Mouse (Mus musculus) ES-E14 (cell line): ENCODE measurements at regions not wholly inside any gene's neighbourhood (a gene's known extent, or its start where the extent isn't known, plus 50 kb on each side); places are given as distances from the start of the nearest gene placed in this dataset.

Source experiments
- DNase-seq: peaks from one replicate; pipeline ENCODE4 v3.0.0-alpha.2; 2013; ENCODE audit warnings: low read depth, low spot score
- H3K27ac ChIP-seq: 2 replicates; pipeline ENCODE4 v1.5.1; 2012; ENCODE audit warnings: low read depth, mild to moderate bottlenecking, low read length, moderate library complexity, mixed read lengths; ENCODE audit not compliant: poor library complexity, insufficient read depth, severe bottlenecking
- H3K36me3 ChIP-seq: 2 replicates; pipeline ENCODE4 v1.6.1; 2012; ENCODE audit warnings: mild to moderate bottlenecking, low read length, moderate library complexity, mixed read lengths; ENCODE audit not compliant: control insufficient read depth, poor library complexity, insufficient read depth, severe bottlenecking
- H3K4me1 ChIP-seq, 2 experiments: fragments of 150-350 bp in 1 of 2; sonication (generic) in 1 of 2; 2 replicates each; pipeline ENCODE4 v1.6.1; 2012; ENCODE audit warnings: low read length in 2 of 2, mild to moderate bottlenecking in 1 of 2, mixed read lengths in 1 of 2; ENCODE audit not compliant: control insufficient read depth in 2 of 2, insufficient read depth in 2 of 2, poor library complexity in 1 of 2
- H3K4me3 ChIP-seq, 2 experiments: fragments of 150-350 bp in 1 of 2; sonication (generic) in 1 of 2; 2 replicates each; pipeline ENCODE4 v1.5.1; 2012; ENCODE audit warnings: low read length in 2 of 2, low read depth in 1 of 2, mild to moderate bottlenecking in 1 of 2, mixed read lengths in 1 of 2; ENCODE audit not compliant: insufficient read depth in 1 of 2, poor library complexity in 1 of 2, severe bottlenecking in 1 of 2
- H3K9ac ChIP-seq: 2 replicates; pipeline ENCODE4 v1.6.1; 2012; ENCODE audit warnings: low read depth, mild to moderate bottlenecking, low read length, mixed read lengths; ENCODE audit not compliant: poor library complexity, insufficient read depth, severe bottlenecking
- H3K9me3 ChIP-seq: fragments of 150-350 bp; sonication (generic); 2 replicates; pipeline ENCODE4 v1.6.1; 2012; ENCODE audit warnings: low read depth, mild to moderate bottlenecking, low read length; ENCODE audit not compliant: control insufficient read depth, insufficient read depth
- CHD2 ChIP-seq: IDR thresholded peaks from 2 replicates; pipeline ENCODE4 v1.6.1; 2014; ENCODE audit warnings: mild to moderate bottlenecking, low read depth, low read length, inconsistent platforms
- HCFC1 ChIP-seq: IDR thresholded peaks from 2 replicates; pipeline ENCODE4 v1.6.1; 2012; ENCODE audit warnings: low read length, inconsistent platforms, borderline replicate concordance; ENCODE audit not compliant: insufficient read depth
- MAFK ChIP-seq: IDR thresholded peaks from 2 replicates; pipeline ENCODE4 v1.6.1; 2014; ENCODE audit warnings: mild to moderate bottlenecking, low read depth, low read length, inconsistent platforms; ENCODE audit not compliant: insufficient read depth
- ZC3H11A ChIP-seq: IDR thresholded peaks from 2 replicates; pipeline ENCODE4 v1.6.1; 2012; ENCODE audit warnings: low read depth, mild to moderate bottlenecking, inconsistent platforms, low read length, borderline replicate concordance
- ZNF384 ChIP-seq: IDR thresholded peaks from 2 replicates; pipeline ENCODE4 v1.6.1; 2012; ENCODE audit warnings: low read depth, low read length, inconsistent platforms
- in situ Hi-C, 2 experiments: fragments of 600-800 bp; cut with MboI; formaldehyde crosslinking; loops; one replicate each; pipeline ENCODE4 v1.15.1; 2025; ENCODE audit warnings: low sequenced_read_pairs in 2 of 2, inconsistent platforms in 1 of 2; ENCODE audit not compliant: unreplicated experiment in 2 of 2

GRCm38 (mm10) chr3:18665738-18666137, 717.5 kb downstream of the Cypt12 start:
- no peak overlapping the region for H3K27ac ChIP-seq
- no peak overlapping the region for H3K4me3 ChIP-seq
- no peak for TF ChIP-seq ZC3H11A
- no peak for TF ChIP-seq ZNF384
- no peak for TF ChIP-seq HCFC1
- TF ChIP-seq MAFK: no peak
- TF ChIP-seq CHD2: no peak
- in situ Hi-C loops: no loop called here
- no peaks in the 10 kb centered on the region for H3K36me3 ChIP-seq
- H3K9me3 ChIP-seq: no peaks in the 10 kb centered on the region
- no peak overlapping the region for H3K9ac ChIP-seq
- no peaks in the 10 kb centered on the region for H3K4me1 ChIP-seq
- DNase-seq: no peak

- Histone ChIP-seq H3K36me3 (no peaks in the 10 kb centered on the region), H3K27ac (no peak overlapping the region), H3K9ac (no peak overlapping the region), H3K9me3 (no peaks in the 10 kb centered on the region), H3K4me3 (no peak overlapping the region), H3K4me1 (no peaks in the 10 kb centered on the region)
- TF ChIP-seq MAFK: no peak
- TF ChIP-seq HCFC1: no peak
- TF ChIP-seq ZNF384: no peak
- TF ChIP-seq ZC3H11A: no peak
- no peak for TF ChIP-seq CHD2
- DNase-seq: no peak
- in situ Hi-C loops: no loop called here
These were observed 719.5 kb downstream of the Cypt12 start for GRCm38 (mm10) chr3:18667726-18668125.

- no peak overlapping the region for H3K9ac ChIP-seq
- no peak overlapping the region for H3K4me3 ChIP-seq
- H3K4me1 ChIP-seq: no peaks in the 10 kb centered on the region
- TF ChIP-seq ZNF384 (no peak), CHD2 (no peak), ZC3H11A (no peak), MAFK (no peak), HCFC1 (no peak)
- in situ Hi-C loops: no loop called here
- H3K36me3 ChIP-seq: no peaks in the 10 kb centered on the region
- no peak overlapping the region for H3K27ac ChIP-seq
- no peaks in the 10 kb centered on the region for H3K9me3 ChIP-seq
- DNase-seq: no peak
These were observed 720.7 kb downstream of the Cypt12 start for GRCm38 (mm10) chr3:18668936-18669335.

GRCm38 (mm10) chr3:18670203-18670700, 722.0 kb downstream of the Cypt12 start:
- no peak overlapping the region for H3K9ac ChIP-seq
- H3K9me3 ChIP-seq: no peaks in the 10 kb centered on the region
- H3K27ac ChIP-seq: no peak overlapping the region
- in situ Hi-C loops: no loop called here
- no peaks in the 10 kb centered on the region for H3K36me3 ChIP-seq
- TF ChIP-seq MAFK: no peak
- TF ChIP-seq ZNF384: no peak
- no peak for TF ChIP-seq CHD2
- TF ChIP-seq HCFC1: no peak
- no peak for TF ChIP-seq ZC3H11A
- no peaks in the 10 kb centered on the region for H3K4me1 ChIP-seq
- DNase-seq: no peak
- no peak overlapping the region for H3K4me3 ChIP-seq

GRCm38 (mm10) chr3:18671681-18672080, 723.5 kb downstream of the Cypt12 start:
- in situ Hi-C loops: no loop called here
- Histone ChIP-seq H3K36me3 (no peaks in the 10 kb centered on the region), H3K27ac (no peak overlapping the region), H3K4me3 (no peak overlapping the region), H3K4me1 (no peaks in the 10 kb centered on the region), H3K9ac (no peak overlapping the region), H3K9me3 (no peaks in the 10 kb centered on the region)
- TF ChIP-seq HCFC1: no peak
- TF ChIP-seq MAFK: no peak
- TF ChIP-seq ZC3H11A: no peak
- DNase-seq: no peak
